Mouse (Mus musculus) skeletal muscle tissue, adult 2 months (tissue): ENCODE measurements around the gene Stmn1.

Experiments
- DNase-seq: peaks from one replicate; pipeline ENCODE4 v3.0.0-alpha.2; 2012; ENCODE audit warnings: low read depth, low spot score

Stmn1 gene

DNA sequence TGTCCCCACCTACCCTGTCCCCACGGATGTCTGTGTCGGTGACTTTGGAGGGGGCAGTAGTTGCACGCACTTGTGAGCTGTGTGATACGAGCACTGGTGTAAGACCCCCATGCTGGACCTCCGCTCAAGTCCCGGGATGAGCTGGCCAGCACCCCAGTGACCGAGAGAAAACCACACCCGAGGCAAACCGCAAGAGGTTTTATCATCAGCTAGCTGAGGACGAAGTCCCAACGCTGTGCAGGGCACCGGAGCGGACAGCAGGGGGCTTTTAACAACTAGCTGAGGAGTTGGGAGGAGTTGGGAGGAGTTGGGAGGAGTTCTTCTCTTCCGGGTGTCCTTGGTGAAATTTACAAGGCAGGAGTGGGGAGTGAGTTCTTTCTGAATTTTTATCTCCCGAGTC is 44.7 kb downstream of the Stmn1 start:
- DNase-seq, result peak; percentile 42

DNA sequence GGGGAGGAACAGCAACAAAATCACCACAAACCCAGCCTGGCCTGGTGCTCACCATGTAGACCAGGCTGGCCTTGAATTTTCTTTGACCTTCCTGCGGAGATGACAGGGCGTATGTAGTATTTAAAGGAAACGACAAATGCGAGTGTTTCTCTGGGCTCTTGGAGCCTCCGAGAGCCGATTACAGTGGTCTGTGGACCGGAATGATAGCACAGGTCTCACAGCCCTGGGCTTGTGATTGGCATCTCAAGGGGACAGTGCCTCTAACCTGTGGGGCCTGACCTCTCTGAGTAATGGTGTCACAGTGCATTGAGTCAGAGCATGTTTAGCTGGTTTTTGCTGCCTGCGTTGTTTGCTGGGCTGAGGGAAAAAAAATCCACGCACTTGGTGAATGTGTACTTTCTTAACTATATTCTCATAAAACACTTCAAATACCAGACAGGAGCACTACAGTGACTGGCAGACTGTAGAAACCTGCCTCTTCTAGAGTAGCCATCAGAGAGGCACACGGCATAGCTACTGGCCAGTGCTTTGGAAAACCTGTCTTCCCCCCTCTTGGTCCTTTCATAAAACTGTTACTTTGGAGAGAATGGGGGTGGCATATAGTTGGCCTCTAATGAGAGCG is 46.3 kb downstream of the Stmn1 start:
- DNase-seq, result no peak

DNA sequence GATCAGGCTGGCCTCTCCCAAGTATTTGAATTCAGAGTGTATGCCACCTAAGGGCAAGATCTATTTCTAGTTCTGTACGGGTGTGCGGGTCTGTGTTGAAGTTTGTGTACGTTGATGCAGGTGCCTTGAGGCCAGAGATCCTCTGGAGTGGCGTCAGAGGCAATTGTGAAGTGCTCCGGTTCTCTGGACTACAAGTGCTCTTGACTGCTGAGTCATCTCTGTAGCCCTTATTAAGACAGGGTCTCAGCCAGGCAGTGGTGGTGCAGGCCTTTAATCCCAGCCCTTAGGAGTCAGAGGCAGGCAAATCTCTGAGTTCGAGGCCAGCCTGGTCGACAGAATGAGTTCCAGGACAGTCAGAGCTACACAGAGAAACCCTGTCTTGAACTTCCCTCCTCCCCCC is 47.5 kb downstream of the Stmn1 start:
- no peak for DNase-seq

DNA sequence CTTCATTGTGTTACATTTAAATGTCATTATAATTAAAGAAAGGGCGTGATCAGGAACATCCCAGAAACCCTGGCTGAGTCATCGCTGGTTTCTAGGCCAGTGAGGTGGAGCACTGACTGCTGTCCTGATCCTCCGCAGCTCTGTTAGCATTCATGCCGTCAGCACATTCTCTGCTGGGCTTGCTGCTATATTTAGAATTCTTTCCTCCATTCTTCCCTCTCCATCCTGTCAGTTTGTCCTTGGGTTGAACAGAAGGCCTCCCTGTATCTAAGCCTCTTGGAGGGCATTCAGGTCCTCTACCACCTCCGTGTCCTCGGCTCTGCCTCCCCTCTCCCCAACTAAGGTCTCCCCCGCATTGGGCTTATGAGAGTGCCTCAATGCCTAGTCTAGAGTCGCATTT is 48.9 kb downstream of the Stmn1 start:
- DNase-seq, result peak; percentile 64

DNA sequence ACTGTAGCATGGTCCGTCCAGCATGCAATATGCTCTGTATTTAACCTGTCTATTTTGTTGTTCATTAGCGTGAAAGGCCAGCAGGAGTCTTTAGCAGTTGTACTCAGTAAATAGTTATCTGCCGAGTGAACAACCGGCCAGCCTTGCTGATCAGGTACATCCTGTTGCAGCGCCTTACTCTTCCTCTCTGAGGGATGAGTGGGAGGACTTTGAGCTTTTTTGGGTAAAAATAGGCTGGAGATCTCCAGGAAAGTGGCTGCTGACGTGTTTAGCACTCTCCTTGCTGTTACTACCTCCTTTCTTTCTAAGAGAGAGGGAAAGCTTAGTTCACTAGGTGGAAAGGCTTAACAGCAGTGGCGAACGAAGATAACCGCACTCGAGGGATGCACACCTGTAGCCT is 49.6 kb downstream of the Stmn1 start:
- DNase-seq, result no peak

DNA sequence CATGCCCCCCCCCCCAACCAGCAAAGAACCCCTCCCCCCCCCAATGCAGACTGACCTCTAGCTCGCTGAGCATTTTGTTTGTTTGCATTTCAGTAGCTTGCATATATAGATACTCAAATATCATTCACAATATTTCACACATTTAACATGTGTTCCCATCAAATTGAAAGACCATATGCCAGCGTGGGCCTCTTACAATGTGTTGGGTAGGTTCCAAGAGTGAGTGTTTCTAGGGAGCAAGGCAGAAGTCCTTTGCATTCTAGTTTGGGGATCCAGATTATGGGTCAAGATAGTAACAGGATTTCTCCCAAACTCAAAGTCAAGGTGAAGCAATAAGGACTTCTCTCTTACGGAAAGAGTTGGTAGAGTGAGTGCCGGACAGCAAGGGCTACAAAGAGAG is 50.4 kb downstream of the Stmn1 start:
- no peak for DNase-seq

DNA sequence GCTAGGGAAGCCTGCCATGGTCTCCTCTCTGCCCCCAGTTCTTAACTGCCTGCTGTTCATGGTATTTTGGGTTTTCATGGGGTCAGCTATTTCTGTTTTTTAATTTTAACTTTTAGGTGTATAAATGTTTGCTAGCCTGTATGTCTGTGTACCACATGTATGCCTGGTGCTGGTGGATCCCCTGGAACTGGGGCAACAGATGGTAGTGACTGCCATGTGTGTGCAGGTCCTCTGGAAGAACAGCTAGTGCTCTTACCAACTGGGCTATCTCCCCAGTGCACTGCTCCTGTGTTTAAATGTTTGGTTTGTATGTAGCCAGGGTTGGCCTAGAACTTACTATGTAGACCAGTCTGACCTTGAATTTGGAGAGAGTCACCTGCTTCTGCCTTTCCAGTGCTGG is 51.2 kb downstream of the Stmn1 start:
- no peak for DNase-seq
